Mouse (Mus musculus) liver, embryonic 14.5 days (tissue): ENCODE measurements at regions not wholly inside any gene's neighbourhood (a gene's known extent, or its start where the extent isn't known, plus 50 kb on each side); places are given as distances from the start of the nearest gene placed in this dataset.

ENCODE experiments used
- CTCF ChIP-seq: IDR thresholded peaks from 2 replicates; pipeline ENCODE4 v1.5.1; 2016; ENCODE audit warnings: antibody characterized with exemption, low read depth, control low read depth
- EP300 ChIP-seq: IDR thresholded peaks from 2 replicates; pipeline ENCODE4 v1.6.1; 2016; ENCODE audit warnings: antibody characterized with exemption, low read depth

GRCm38 (mm10) chr13:35359345-35359744 is 300.3 kb upstream of the Cdyl start:
- TF ChIP-seq CTCF (no peak), EP300 (no peak)
